Mouse (Mus musculus): ENCODE results near the gene Kif9. TPM values are rescaled to one million over a fixed set of nuclear protein-coding genes. Genes with fewer than 3 reads are reported as not detected.

Kif9 gene
- total and polyA plus RNA-seq, 3 experiments = 1.1 to 1.8 (median 1.8) TPM

DNA sequence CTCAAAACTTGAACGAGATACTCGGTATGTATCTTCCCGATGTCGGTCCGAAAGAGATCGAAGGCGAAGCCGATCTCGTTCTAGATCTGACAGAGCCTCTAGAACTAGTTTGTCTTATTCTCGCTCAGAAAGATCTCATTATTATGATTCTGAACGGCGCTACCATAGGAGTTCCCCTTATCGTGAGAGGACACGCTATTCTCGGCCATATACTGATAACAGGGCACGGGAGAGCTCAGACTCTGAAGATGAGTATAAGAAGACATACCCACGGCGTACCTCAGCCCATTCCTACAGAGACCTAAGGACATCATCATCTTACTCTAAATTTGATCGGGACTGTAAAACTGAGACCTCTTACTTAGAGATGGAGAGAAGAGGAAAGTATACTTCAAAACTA is 71.5 kb downstream of the Kif9 start:
- Histone ChIP-seq H3K36me3 (replicated peaks in 1 of 2; ENCODE audit: control insufficient read depth in 1 of 2, insufficient read depth in 1 of 2, low read length in 1 of 2) (peaks cover 48 to 74% of the 10 kb centered on the region in 2 experiments), H3K4me1 (ENCODE audit: control insufficient read depth in 1 of 2, insufficient read depth in 2 of 2) (no peaks in the 10 kb centered on the region), H3K79me2 (replicated peaks; ENCODE audit: control insufficient read depth, extremely low read depth, insufficient read depth, poor library complexity, severe bottlenecking) (peaks cover 30% of the 10 kb centered on the region), H3K4me3 (replicated peaks in 1 of 3; ENCODE audit: low read depth in 2 of 3, low read length in 2 of 3, poor library complexity in 1 of 3) (no peak overlapping the region), H3K9me3 (replicated peaks; ENCODE audit: low read length) (no peaks in the 10 kb centered on the region), H3K9ac (ENCODE audit: insufficient read depth, low read depth) (no peak overlapping the region), H3K27me3 (replicated peaks) (no peaks in the 10 kb centered on the region), H3K4me2 (ENCODE audit: insufficient read depth, low read depth, poor library complexity, severe bottlenecking) (no peak overlapping the region), H3K27ac (ENCODE audit: insufficient read depth, low read depth) (no peak overlapping the region)
- TF ChIP-seq KAT2A (IDR thresholded peaks at IDR 0.05; ENCODE audit: insufficient replicate concordance, low read length) = no peak
- TF ChIP-seq TCF12 (IDR thresholded peaks at IDR 0.05; ENCODE audit: low read depth, low read length) = no peak
- no peak for TF ChIP-seq MXI1 (IDR thresholded peaks at IDR 0.05; ENCODE audit: low read depth, low read length)
- no peak for TF ChIP-seq PAX5 (IDR thresholded peaks at IDR 0.05; ENCODE audit: low read length)
- TF ChIP-seq ETS1 (conservative IDR thresholded peaks at IDR 0.05; ENCODE audit: low read depth, low read length) = no peak
- TF ChIP-seq JUN (IDR thresholded peaks at IDR 0.05; ENCODE audit: insufficient read depth, low read depth, low read length) = no peak
- TF ChIP-seq SIN3A (IDR thresholded peaks at IDR 0.05; ENCODE audit: low read length) = no peak
- no peak for TF ChIP-seq NELFE (IDR thresholded peaks at IDR 0.05; ENCODE audit: low read depth, low read length)
- TF ChIP-seq ZNF384 (IDR thresholded peaks at IDR 0.05; ENCODE audit: low read depth, low read length) = no peak
- TF ChIP-seq POLR2A (IDR thresholded peaks at IDR 0.05; ENCODE audit: low read depth, low read length) = no peak
- TF ChIP-seq USF1 (IDR thresholded peaks at IDR 0.05; ENCODE audit: low read depth, low read length) = no peak
- TF ChIP-seq ZKSCAN1 (IDR thresholded peaks at IDR 0.05; ENCODE audit: borderline replicate concordance, low read depth, low read length) = no peak
- dilution Hi-C loops (cut with MboI; ENCODE audit: extremely low pct_ligation_motif_present, extremely low pct_unique_long_range_greater_than_20kb, low sequenced_read_pairs) (no loop called here), in situ Hi-C loops (cut with MboI; ENCODE audit: low pct_ligation_motif_present, low pct_unique_long_range_greater_than_20kb, low sequenced_read_pairs) (no loop called here)
- no peak for DNase-seq (ENCODE audit: extremely low read depth)

DNA sequence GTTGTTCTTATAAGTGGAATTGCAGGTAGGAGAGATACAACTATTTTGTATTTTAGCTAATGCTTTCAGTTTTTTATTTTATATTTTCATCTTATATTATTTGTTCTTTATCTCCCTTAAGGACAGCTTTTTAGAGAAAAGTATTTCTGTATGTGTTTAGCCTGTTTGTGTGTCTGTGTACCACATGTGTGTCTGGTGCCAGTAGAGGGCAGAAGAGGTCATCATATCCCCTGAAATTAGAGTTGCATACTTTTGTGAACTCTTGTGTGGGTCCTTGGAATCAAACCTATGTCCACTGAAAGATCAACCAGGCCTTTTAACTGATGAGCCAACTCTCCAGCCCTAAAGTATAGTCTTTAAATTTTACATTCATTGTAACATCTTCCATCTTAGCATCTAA is 91.6 kb downstream of the Kif9 start:
- Histone ChIP-seq H3K27ac (ENCODE audit: insufficient read depth, low read depth) (no peak overlapping the region), H3K4me2 (ENCODE audit: insufficient read depth, low read depth, poor library complexity, severe bottlenecking) (no peak overlapping the region), H3K9ac (ENCODE audit: insufficient read depth, low read depth) (no peak overlapping the region), H3K79me2 (replicated peaks; ENCODE audit: control insufficient read depth, extremely low read depth, insufficient read depth, poor library complexity, severe bottlenecking) (no peaks in the 10 kb centered on the region), H3K9me3 (replicated peaks; ENCODE audit: low read length) (no peaks in the 10 kb centered on the region), H3K36me3 (replicated peaks in 1 of 2; ENCODE audit: control insufficient read depth in 1 of 2, insufficient read depth in 1 of 2, low read length in 1 of 2) (peaks cover 35 to 83% of the 10 kb centered on the region in 2 experiments), H3K27me3 (replicated peaks) (no peaks in the 10 kb centered on the region), H3K4me3 (replicated peaks in 1 of 3; ENCODE audit: low read depth in 2 of 3, low read length in 2 of 3, poor library complexity in 1 of 3) (no peak overlapping the region), H3K4me1 (ENCODE audit: control insufficient read depth in 1 of 2, insufficient read depth in 2 of 2) (no peaks in the 10 kb centered on the region)
- in situ Hi-C loops (cut with MboI; ENCODE audit: low pct_ligation_motif_present, low pct_unique_long_range_greater_than_20kb, low sequenced_read_pairs) (no loop called here), dilution Hi-C loops (cut with MboI; ENCODE audit: extremely low pct_ligation_motif_present, extremely low pct_unique_long_range_greater_than_20kb, low sequenced_read_pairs) (no loop called here)
- peak; percentile 15 for DNase-seq (ENCODE audit: extremely low read depth)
- TF ChIP-seq HCFC1 (IDR thresholded peaks at IDR 0.05; ENCODE audit: low read depth, low read length) (no peak), MXI1 (IDR thresholded peaks at IDR 0.05; ENCODE audit: low read depth, low read length) (no peak), SMC3 (IDR thresholded peaks at IDR 0.05; ENCODE audit: low read depth, low read length) (peak; percentile 30), CHD1 (IDR thresholded peaks at IDR 0.05; ENCODE audit: low read depth, low read length) (no peak), CTCF (conservative IDR thresholded peaks at IDR 0.05 in 1 of 2, IDR thresholded peaks at IDR 0.05 in 1 of 2; ENCODE audit: low read depth in 2 of 2, low read length in 2 of 2) (peak in 1 of 2 experiments; percentile 50; a peak in 2 of 4 replicates), RAD21 (IDR thresholded peaks at IDR 0.05; ENCODE audit: low read depth, low read length) (peak; percentile 12), TBP (conservative IDR thresholded peaks at IDR 0.05; ENCODE audit: low read depth, low read length) (no peak)

Other genes with a start within 250 kb of the Kif9 start
- 0.72 and 0.76 TPM in 2 replicates for gene Cspg5, start 233.2 kb upstream of the Kif9 start, total RNA-seq (2012; rRNA removed)
- gene Cspg5, start 233.2 kb upstream of the Kif9 start, total RNA-seq (2014; rRNA removed) = 0.36 and 0.40 TPM in 2 replicates
- gene Cspg5, start 233.2 kb upstream of the Kif9 start, polyA plus RNA-seq (2012; ENCODE audit: insufficient read length, low read depth) = 0.49 and 0.97 TPM in 2 replicates
- 32.4 and 35.4 TPM in 2 replicates for gene Elp6, start 171.8 kb upstream of the Kif9 start, total RNA-seq (2012; rRNA removed)
- gene Elp6, start 171.8 kb upstream of the Kif9 start, total RNA-seq (2014; rRNA removed) = 42.6 and 44.7 TPM in 2 replicates
- 24.2 and 25.3 TPM in 2 replicates for gene Elp6, start 171.8 kb upstream of the Kif9 start, polyA plus RNA-seq (2012; ENCODE audit: insufficient read length, low read depth)
- gene Scap, start 143.7 kb upstream of the Kif9 start, total RNA-seq (2012; rRNA removed) = 38.1 and 40.4 TPM in 2 replicates
- gene Scap, start 143.7 kb upstream of the Kif9 start, total RNA-seq (2014; rRNA removed) = 24.7 and 25.0 TPM in 2 replicates
- gene Scap, start 143.7 kb upstream of the Kif9 start, polyA plus RNA-seq (2012; ENCODE audit: insufficient read length, low read depth) = 39.9 and 48.9 TPM in 2 replicates
- 8.9 and 12.7 TPM in 2 replicates for gene Ptpn23, start 68.7 kb upstream of the Kif9 start, total RNA-seq (2012; rRNA removed)
- gene Ptpn23, start 68.7 kb upstream of the Kif9 start, total RNA-seq (2014; rRNA removed) = 2.2 and 3.4 TPM in 2 replicates
- 31.3 and 41.7 TPM in 2 replicates for gene Ptpn23, start 68.7 kb upstream of the Kif9 start, polyA plus RNA-seq (2012; ENCODE audit: insufficient read length, low read depth)
- gene Ngp, start 57.2 kb upstream of the Kif9 start, total RNA-seq (2012; rRNA removed) = not detected in 2 replicates
- not detected in 2 replicates for gene Ngp, start 57.2 kb upstream of the Kif9 start, total RNA-seq (2014; rRNA removed)
- gene Ngp, start 57.2 kb upstream of the Kif9 start, polyA plus RNA-seq (2012; ENCODE audit: insufficient read length, low read depth) = not detected in 2 replicates
- gene Klhl18, start 264 bp upstream of the Kif9 start, total RNA-seq (2012; rRNA removed) = 4.4 and 4.8 TPM in 2 replicates
- 3.0 and 3.5 TPM in 2 replicates for gene Klhl18, start 264 bp upstream of the Kif9 start, total RNA-seq (2014; rRNA removed)
- gene Klhl18, start 264 bp upstream of the Kif9 start, polyA plus RNA-seq (2012; ENCODE audit: insufficient read length, low read depth) = 10.1 and 10.2 TPM in 2 replicates
- 34.9 and 35.8 TPM in 2 replicates for gene Setd2, start 55.6 kb downstream of the Kif9 start, total RNA-seq (2012; rRNA removed)
- gene Setd2, start 55.6 kb downstream of the Kif9 start, total RNA-seq (2014; rRNA removed) = 35.5 and 41.6 TPM in 2 replicates
- 87.1 and 104 TPM in 2 replicates for gene Setd2, start 55.6 kb downstream of the Kif9 start, polyA plus RNA-seq (2012; ENCODE audit: insufficient read length, low read depth)
- 8.9 TPM in 2 replicates for gene Nradd, start 147.5 kb downstream of the Kif9 start, total RNA-seq (2012; rRNA removed)
- 17.7 and 18.4 TPM in 2 replicates for gene Nradd, start 147.5 kb downstream of the Kif9 start, total RNA-seq (2014; rRNA removed)
- 15.0 and 15.8 TPM in 2 replicates for gene Nradd, start 147.5 kb downstream of the Kif9 start, polyA plus RNA-seq (2012; ENCODE audit: insufficient read length, low read depth)
- gene Nbeal2, start 177.2 kb downstream of the Kif9 start, total RNA-seq (2012; rRNA removed) = 8.4 and 13.6 TPM in 2 replicates
- gene Nbeal2, start 177.2 kb downstream of the Kif9 start, total RNA-seq (2014; rRNA removed) = 2.6 and 3.2 TPM in 2 replicates
- gene Nbeal2, start 177.2 kb downstream of the Kif9 start, polyA plus RNA-seq (2012; ENCODE audit: insufficient read length, low read depth) = 17.7 and 19.7 TPM in 2 replicates
- 97.8 and 122 TPM in 2 replicates for gene Ccdc12, start 179.5 kb downstream of the Kif9 start, total RNA-seq (2012; rRNA removed)
- gene Ccdc12, start 179.5 kb downstream of the Kif9 start, total RNA-seq (2014; rRNA removed) = 85.2 and 89.1 TPM in 2 replicates
- gene Ccdc12, start 179.5 kb downstream of the Kif9 start, polyA plus RNA-seq (2012; ENCODE audit: insufficient read length, low read depth) = 104 and 106 TPM in 2 replicates

All from CH12.LX (cell line).